13 mouse cellular contexts compared by ENCODE assay signal in genomic region chr12:119325400-119325799, GRCm38 (mm10). TPM values are rescaled to one million over a fixed set of nuclear protein-coding genes. Genes with fewer than 3 reads are reported as not detected.
DNase-seq lines count a peak whose midpoint lies in the region; ATAC-seq and TF ChIP-seq lines count a peak whose summit lies in the region.
"Had no signal": no experiment of that assay in that cellular context is flagged by ENCODE, and none has a peak within 500 bp of the region (broad histone marks: within the 10 kb centered on the region; RNA-seq: fewer than 3 reads in every experiment).

No protein-coding gene starts in this region.

- H3K4me2 ChIP-seq in kidney, postnatal 0 days (ENCODE audit: low read length) = no peak overlapping the region
- no peak overlapping the region for H3K4me2 ChIP-seq in kidney, embryonic 14.5 days (replicated peaks; ENCODE audit: low read depth, low read length)
- H3K4me2 ChIP-seq: lung, embryonic 15.5 days; neural tube, embryonic 12.5 days had no signal

- H3K9ac ChIP-seq in kidney, postnatal 0 days (ENCODE audit: low read depth, low read length) = no peak overlapping the region
- H3K9ac ChIP-seq in kidney, embryonic 14.5 days (ENCODE audit: low read depth, low read length) = no peak overlapping the region
- H3K9ac ChIP-seq: lung, embryonic 15.5 days; neural tube, embryonic 12.5 days had no signal

- H3K36me3 ChIP-seq in kidney, postnatal 0 days (ENCODE audit: insufficient read depth, low read length) = no peaks in the 10 kb centered on the region
- no peaks in the 10 kb centered on the region for H3K36me3 ChIP-seq in kidney, embryonic 14.5 days (ENCODE audit: control insufficient read depth, insufficient read depth, low read length)
- H3K36me3 ChIP-seq: lung, embryonic 15.5 days; neural tube, embryonic 12.5 days had no signal

- H3K9me3 ChIP-seq in kidney, postnatal 0 days (replicated peaks; ENCODE audit: low read length) = no peaks in the 10 kb centered on the region
- no peaks in the 10 kb centered on the region for H3K9me3 ChIP-seq in kidney, embryonic 14.5 days (ENCODE audit: control insufficient read depth, low read length)
- H3K9me3 ChIP-seq: lung, embryonic 15.5 days; neural tube, embryonic 12.5 days had no signal

- H3K27me3 ChIP-seq in kidney, postnatal 0 days (ENCODE audit: insufficient read depth, low read length) = no peaks in the 10 kb centered on the region
- H3K27me3 ChIP-seq in kidney, embryonic 14.5 days (ENCODE audit: control insufficient read depth, insufficient read depth, low read length) = no peaks in the 10 kb centered on the region
- H3K27me3 ChIP-seq: lung, embryonic 15.5 days; neural tube, embryonic 12.5 days had no signal

- H3K27ac ChIP-seq in kidney, postnatal 0 days = no peak overlapping the region
- no peak overlapping the region for H3K27ac ChIP-seq in kidney, embryonic 14.5 days (ENCODE audit: low read depth, low read length)
- H3K27ac ChIP-seq: lung, embryonic 15.5 days; neural tube, embryonic 12.5 days had no signal

- peak; percentile 64 for TF ChIP-seq CTCF in kidney, postnatal 0 days (IDR thresholded peaks at IDR 0.05; ENCODE audit: low read depth)

- ATAC-seq in kidney, postnatal 0 days (replicated peaks; ENCODE audit: low FRiP score, low read depth) = no peak
- no peak for ATAC-seq in kidney, embryonic 14.5 days (ENCODE audit: low FRiP score, low TSS enrichment)

- DNase-seq in adrenal gland, postnatal 10 days = peak; percentile 8
- DNase-seq in adrenal gland, postnatal 25 days = no peak
- DNase-seq in kidney, postnatal 0 days (ENCODE audit: low spot score) = peak; percentile 28
- DNase-seq in 3T3-L1 (ENCODE audit: low read depth, low spot score) = peak; percentile 66
- peak; percentile 32 for DNase-seq in embryo, embryonic 10.5 days (ENCODE audit: low spot score)
- no peak for DNase-seq in right cerebral cortex, postnatal 25 days
- no peak for DNase-seq in gastrocnemius, postnatal 10 days

- H3K4me1 ChIP-seq in kidney, postnatal 0 days (replicated peaks; ENCODE audit: insufficient read depth, low read length) = no peaks in the 10 kb centered on the region
- no peaks in the 10 kb centered on the region for H3K4me1 ChIP-seq in kidney, embryonic 14.5 days (ENCODE audit: control insufficient read depth, insufficient read depth, low read length)
- H3K4me1 ChIP-seq: lung, embryonic 15.5 days; neural tube, embryonic 12.5 days had no signal

- no peak overlapping the region for H3K4me3 ChIP-seq in kidney, postnatal 0 days (replicated peaks; ENCODE audit: low read depth, low read length)
- no peak overlapping the region for H3K4me3 ChIP-seq in kidney, embryonic 14.5 days (ENCODE audit: low read length)
- H3K4me3 ChIP-seq: lung, embryonic 15.5 days; neural tube, embryonic 12.5 days had no signal

RNA-seq across cellular contexts. Expression of gene Macc1, which starts 11.3 kb away (rescaled TPM):
- not detected for total RNA-seq in adrenal gland, postnatal 10 days (2021)
- total RNA-seq in adrenal gland, postnatal 25 days (2021) = not detected in 2 replicates
- 0.57 and 0.78 TPM in 2 replicates for polyA plus RNA-seq in kidney, postnatal 0 days (2015; fragmentation: Nextera tagmentation; extraction: Ambion mirVana)
- polyA plus RNA-seq in kidney, embryonic 14.5 days (2014; fragmentation: Nextera tagmentation; extraction: Ambion mirVana) = 0.97 and 1.1 TPM in 2 replicates
- total RNA-seq in gastrocnemius, postnatal 10 days (2021) = not detected
- total RNA-seq: heart, postnatal 25 days; layer of hippocampus, postnatal 25 days had no signal
- polyA plus RNA-seq: spleen, adult 2 months had no signal

Comparison
In these comparisons a context has a peak if more than half of its experiments do, and no peak if none do; other contexts are left out.
1. DNase-seq: peak in adrenal gland, postnatal 10 days (single experiment), kidney, postnatal 0 days (single experiment), 3T3-L1 (single experiment) and embryo, embryonic 10.5 days (single experiment); none in adrenal gland, postnatal 25 days (single experiment), right cerebral cortex, postnatal 25 days (single experiment) and gastrocnemius, postnatal 10 days (single experiment).